Mouse (Mus musculus): ENCODE data around the gene Gm5751. TPM values are rescaled to one million over a fixed set of nuclear protein-coding genes. Genes with fewer than 3 reads are reported as not detected.

Gm5751 gene
- not detected for polyA plus RNA-seq (2017; shearing (Covaris generic))

DNA sequence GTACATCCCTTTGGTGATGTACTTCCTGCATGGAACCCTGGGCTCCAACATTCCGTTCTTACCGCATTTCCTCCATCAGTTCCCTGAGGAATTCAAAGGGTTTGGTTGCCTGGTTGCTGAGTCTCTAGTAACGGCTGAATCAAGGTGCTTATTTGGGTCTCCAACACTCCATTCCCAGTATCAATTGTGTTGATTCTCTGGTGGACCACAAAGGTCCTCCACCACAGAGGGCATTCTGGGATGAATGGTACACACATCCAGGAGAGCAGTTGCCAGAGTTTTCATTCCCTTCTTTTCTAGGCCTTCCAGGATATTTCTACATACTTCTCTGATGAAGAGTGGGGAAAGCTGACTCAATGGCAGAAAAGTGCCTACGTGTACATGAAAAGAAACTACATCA is at the start of gene Gm5751:
Gm5751 (plus strand) TSS at position 301 of the 400 bp plus-strand sequence.

GRCm38 (mm10) chrX:8843694-8844093 is 30.4 kb upstream of the Gm5751 start, which contains the start of gene Gm6592:
Gene Gm6592, plus strand, starts transcription at chrX:8843994.

DNA sequence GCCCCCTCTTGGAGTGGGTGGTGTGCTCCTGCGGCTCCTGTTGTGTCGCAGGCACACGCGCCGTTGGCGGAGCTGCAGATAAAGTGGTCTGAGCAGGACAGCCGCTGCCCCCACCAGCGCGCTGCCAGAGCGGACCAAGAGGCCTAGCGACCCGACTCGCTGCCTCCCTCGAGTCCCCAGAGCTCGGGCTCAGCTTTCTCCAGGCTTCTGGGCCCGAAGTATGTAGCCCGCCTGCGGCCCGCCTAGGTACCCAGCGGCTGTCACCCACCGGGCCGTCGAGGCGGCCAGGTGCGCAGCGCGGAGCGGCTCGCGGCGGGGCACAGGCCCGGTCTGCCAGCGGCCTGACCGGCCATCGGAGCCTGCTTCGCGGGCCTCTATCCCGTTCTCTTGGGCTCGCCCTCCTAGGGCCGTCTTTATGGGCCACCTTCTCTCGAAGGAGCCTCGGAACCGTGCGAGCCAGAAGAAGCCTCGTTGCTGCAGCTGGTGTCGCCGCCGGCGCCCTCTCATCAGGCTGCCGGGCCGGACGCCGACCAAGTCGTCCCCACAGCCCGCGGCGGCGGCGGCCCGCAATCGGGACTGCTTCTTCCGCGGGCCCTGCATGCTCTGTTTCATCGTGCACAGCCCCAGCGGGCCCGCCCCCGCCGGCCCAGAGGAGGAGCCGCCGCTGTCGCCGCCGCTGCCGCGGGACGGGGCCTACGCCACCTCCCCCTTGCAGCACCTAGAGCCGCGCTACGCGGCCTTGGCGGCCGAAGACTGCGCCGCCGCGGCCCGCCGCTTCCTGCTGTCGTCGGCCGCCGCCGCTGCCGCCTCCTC is 18.5 kb downstream of the Gm5751 start, which contains the start of gene B630019K06Rik:
B630019K06Rik (plus strand) TSS at position 40 of the 813 bp plus-strand sequence.

Other genes starting within 250 kb of the Gm5751 start
- not detected for gene Ssxb8, start 183.4 kb upstream of the Gm5751 start, polyA plus RNA-seq (2017; shearing (Covaris generic))
- gene Ssx9, start 125.8 kb upstream of the Gm5751 start, polyA plus RNA-seq (2017; shearing (Covaris generic)): not detected
- not detected for gene Ssxb5, start 70.6 kb upstream of the Gm5751 start, polyA plus RNA-seq (2017; shearing (Covaris generic))
- gene Gm6592, start 30.3 kb upstream of the Gm5751 start, polyA plus RNA-seq (2017; shearing (Covaris generic)): not detected
- 0.33 TPM for gene B630019K06Rik, start 18.1 kb downstream of the Gm5751 start, polyA plus RNA-seq (2017; shearing (Covaris generic))
- not detected for gene Fthl17b, start 88.7 kb downstream of the Gm5751 start, polyA plus RNA-seq (2017; shearing (Covaris generic))
- gene Fthl17c, start 102.3 kb downstream of the Gm5751 start, polyA plus RNA-seq (2017; shearing (Covaris generic)): not detected
- not detected for gene Fthl17d, start 112.5 kb downstream of the Gm5751 start, polyA plus RNA-seq (2017; shearing (Covaris generic))
- gene Fthl17e, start 159.2 kb downstream of the Gm5751 start, polyA plus RNA-seq (2017; shearing (Covaris generic)): not detected
- not detected for gene Fthl17f, start 188.8 kb downstream of the Gm5751 start, polyA plus RNA-seq (2017; shearing (Covaris generic))
- not detected for gene 4930402K13Rik, start 230.3 kb downstream of the Gm5751 start, polyA plus RNA-seq (2017; shearing (Covaris generic))

Measured in inflammation-experienced regulatory T-cells, adult 16 weeks (primary cell).